Mouse (Mus musculus): ENCODE measurements around the gene Gm20708.

- TF ChIP-seq CHD2 (IDR thresholded peaks at IDR 0.05; ENCODE audit: low read depth, low read length) (no peak), MAFK (IDR thresholded peaks at IDR 0.05; ENCODE audit: insufficient read depth, low read depth, low read length) (no peak)
Measured at GRCm38 (mm10) chr11:117824060-117824969, 14.8 kb downstream of the Gm20708 start.

All from ES-E14 (cell line).